Mouse (Mus musculus): Measurements from ENCODE around the gene Olfr523.

DNA sequence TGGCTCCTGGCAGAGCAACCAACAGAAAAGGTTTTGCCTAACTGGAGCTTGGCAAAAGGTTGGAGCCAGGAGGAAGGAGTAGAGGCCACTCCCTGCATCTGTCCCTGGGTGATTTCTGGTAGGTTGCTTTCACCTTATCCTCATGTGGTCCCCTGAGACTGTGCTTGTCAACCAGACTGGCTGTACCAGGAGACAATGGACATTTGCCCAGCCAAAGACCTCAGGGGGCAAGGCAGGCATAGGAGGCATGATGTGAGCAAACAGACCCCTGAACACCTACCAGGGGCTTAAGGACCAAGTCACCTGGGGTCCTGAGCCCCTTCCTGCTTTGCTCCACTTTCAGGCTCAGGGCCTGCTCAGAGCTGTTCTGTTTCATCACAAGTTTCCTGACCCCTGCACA is 32.8 kb downstream of the Olfr523 start, which contains the start of gene Olfr524:
- TF ChIP-seq CTCF (IDR thresholded peaks at IDR 0.05; ENCODE audit: borderline replicate concordance, insufficient read depth, low read length): no peak
- TF ChIP-seq POLR2A (IDR thresholded peaks at IDR 0.05; ENCODE audit: low read depth, low read length): no peak
